Mouse (Mus musculus) heart, postnatal 0 days (tissue): ENCODE data around the gene Aldh3b1. TPM values are rescaled to one million over a fixed set of nuclear protein-coding genes. Genes with fewer than 3 reads are reported as not detected.

Experiments
- ATAC-seq: fragments of 200-750 bp; cut with Nextera tagmentation; 2 replicates; pipeline ENCODE4 v1.8.0; 2017; ENCODE audit warnings: low read depth, moderate number of reproducible peaks, moderate library complexity; ENCODE audit not compliant: insufficient read depth
- DNase-seq: peaks from one replicate; pipeline ENCODE4 v3.0.0-alpha.2; 2016; ENCODE audit warnings: low spot score
- H3K27ac ChIP-seq: fragments of 300-500 bp; sonication (generic); 2 replicates; pipeline ENCODE4 v1.5.1; 2014; ENCODE audit warnings: low read depth, mild to moderate bottlenecking
- H3K27me3 ChIP-seq: fragments of 300-500 bp; sonication (generic); 2 replicates; pipeline ENCODE4 v1.6.1; 2014; ENCODE audit warnings: low read length, mixed read lengths; ENCODE audit not compliant: control insufficient read depth, insufficient read depth
- H3K36me3 ChIP-seq: fragments of 300-500 bp; sonication (generic); replicated peaks from 2 replicates; pipeline ENCODE4 v1.6.1; 2014; ENCODE audit warnings: low read length, mixed read lengths; ENCODE audit not compliant: control insufficient read depth, insufficient read depth
- H3K4me1 ChIP-seq: fragments of 300-500 bp; sonication (generic); 2 replicates; pipeline ENCODE4 v1.6.1; 2014; ENCODE audit warnings: antibody characterized with exemption; ENCODE audit not compliant: control insufficient read depth, insufficient read depth
- H3K4me2 ChIP-seq: fragments of 300-500 bp; sonication (generic); 2 replicates; pipeline ENCODE4 v1.6.1; 2014; ENCODE audit warnings: low read depth, mild to moderate bottlenecking, low read length, moderate library complexity
- H3K4me3 ChIP-seq: fragments of 300-500 bp; sonication (generic); 2 replicates; pipeline ENCODE4 v1.5.1; 2014; ENCODE audit warnings: low read depth, low read length
- H3K9ac ChIP-seq: fragments of 300-500 bp; sonication (generic); replicated peaks from 2 replicates; pipeline ENCODE4 v1.6.1; 2014; ENCODE audit warnings: low read depth, low read length, mixed read lengths
- H3K9me3 ChIP-seq: fragments of 300-500 bp; sonication (generic); replicated peaks from 2 replicates; pipeline ENCODE4 v1.6.1; 2016; ENCODE audit warnings: low read length; ENCODE audit not compliant: control insufficient read depth
- CTCF ChIP-seq: IDR thresholded peaks from 2 replicates; pipeline ENCODE4 v1.5.1; 2016; ENCODE audit warnings: antibody characterized with exemption, control low read depth, low read depth
- EP300 ChIP-seq: IDR thresholded peaks from 2 replicates; pipeline ENCODE4 v1.6.1; 2016; ENCODE audit warnings: antibody characterized with exemption, low read depth
- WGBS: fragments of 180-500 bp; shearing (Covaris S2); extraction: QIAGEN DNeasy Blood & Tissue Kit; methylation state at CpG from one replicate; pipeline ENCODE4 v1.1.7; 2014; 5-methylcytosine and 5-hydroxymethylcytosine counted together
- polyA plus RNA-seq: library from polyadenylated mRNA; unstranded; fragments of >200 nt; fragmentation: Nextera tagmentation; extraction: Ambion mirVana; gene quantifications from 2 replicates; pipeline ENCODE4 v1.2.1, GENCODE M21; 2015
- total RNA-seq: library from RNA; depleted of rRNA; stranded (reverse); fragments of >200 nt; gene quantifications from 2 replicates; pipeline ENCODE4 v1.2.3, GENCODE M21; 2014; ENCODE audit warnings: low replicate concordance

The Aldh3b1 gene
- total and polyA plus RNA-seq, 2 experiments from 2014 or later: 1.9 to 3.2 TPM

DNA sequence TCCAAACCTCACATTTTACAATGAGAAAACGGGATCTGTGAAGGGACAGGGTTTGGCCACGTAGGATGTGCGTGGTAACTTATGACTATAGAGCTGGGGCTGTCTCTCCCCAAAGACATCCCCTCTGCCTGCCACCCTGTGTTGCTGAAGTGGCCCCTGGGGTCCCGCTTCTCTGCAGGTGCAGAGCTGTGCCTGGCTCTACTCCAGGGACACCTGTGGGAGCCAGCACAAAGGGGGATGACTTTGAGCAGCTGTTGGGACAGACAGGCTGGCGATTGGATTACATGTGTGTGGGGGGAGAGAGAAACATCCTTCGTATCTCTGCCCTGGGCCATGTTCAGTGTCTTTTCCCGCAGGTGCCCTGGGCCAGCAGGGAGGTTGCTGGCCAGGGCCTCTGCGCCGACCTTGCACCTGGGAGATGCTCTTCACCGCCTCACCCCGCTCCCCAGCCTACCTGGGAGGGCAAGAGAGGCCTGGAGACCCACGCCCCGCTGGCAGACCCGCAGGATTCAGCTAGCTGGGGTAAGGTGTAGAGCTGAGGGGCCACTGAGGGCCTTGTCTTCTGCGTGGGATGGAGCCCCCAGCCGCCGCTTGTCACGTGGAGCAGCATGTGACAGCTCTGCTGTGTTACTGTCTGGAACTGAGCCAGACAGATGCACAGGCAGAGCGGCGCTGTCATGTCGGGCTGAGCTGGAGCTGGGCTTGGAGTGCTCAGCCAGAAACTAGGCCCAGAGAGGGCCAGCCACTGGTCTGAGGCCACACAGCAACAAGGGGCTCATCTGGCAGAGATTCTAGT, 852 bp upstream of the Aldh3b1 start:
- H3K36me3 ChIP-seq: no peaks in the 10 kb centered on the region
- no peaks in the 10 kb centered on the region; the same call in 1 of the 2 replicates for H3K27me3 ChIP-seq
- WGBS: 59% methylated on average over 20 of the region's 21 CpGs
- no peak overlapping the region for H3K4me3 ChIP-seq
- H3K4me1 ChIP-seq: peaks cover 20% of the 10 kb centered on the region
- ATAC-seq: no peak
- no peak for DNase-seq
- TF ChIP-seq EP300 (no peak), CTCF (no peak)
- peak overlapping the region; percentile 76 for H3K27ac ChIP-seq
- H3K4me2 ChIP-seq: no peak overlapping the region
- no peak overlapping the region for H3K9ac ChIP-seq
- H3K9me3 ChIP-seq: no peaks in the 10 kb centered on the region

DNA sequence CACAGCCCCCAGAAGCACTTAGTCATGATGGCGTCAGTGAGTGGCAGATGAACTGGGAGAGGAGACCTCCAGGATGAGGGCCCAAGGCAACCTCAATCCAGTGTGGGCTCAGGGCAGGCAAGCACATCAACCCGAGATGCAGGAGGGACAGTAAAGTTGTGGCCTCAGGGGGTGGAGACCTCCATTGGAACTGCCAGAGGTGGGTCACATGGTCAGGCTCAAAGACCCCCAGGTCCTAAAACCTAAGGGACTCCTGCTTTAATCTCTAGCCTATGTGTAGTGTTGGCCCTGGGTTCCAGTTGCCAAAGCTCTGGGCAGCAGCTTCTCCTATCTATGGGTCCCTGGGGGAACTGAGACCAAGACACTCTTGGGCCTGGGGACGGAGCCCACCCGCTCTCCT, 829 bp downstream of the Aldh3b1 start:
- Histone ChIP-seq H3K4me3 (no peak overlapping the region), H3K36me3 (no peaks in the 10 kb centered on the region), H3K9ac (no peak overlapping the region), H3K27ac (peak overlapping the region; percentile 76), H3K4me2 (no peak overlapping the region), H3K27me3 (no peaks in the 10 kb centered on the region; the same call in 1 of the 2 replicates), H3K9me3 (no peaks in the 10 kb centered on the region), H3K4me1 (peaks cover 25% of the 10 kb centered on the region; the same call in 1 of the 2 replicates)
- TF ChIP-seq CTCF: no peak
- no peak for TF ChIP-seq EP300
- ATAC-seq (no peak), DNase-seq (no peak)
- WGBS: 72% methylated on average over 4 of the region's 4 CpGs

DNA sequence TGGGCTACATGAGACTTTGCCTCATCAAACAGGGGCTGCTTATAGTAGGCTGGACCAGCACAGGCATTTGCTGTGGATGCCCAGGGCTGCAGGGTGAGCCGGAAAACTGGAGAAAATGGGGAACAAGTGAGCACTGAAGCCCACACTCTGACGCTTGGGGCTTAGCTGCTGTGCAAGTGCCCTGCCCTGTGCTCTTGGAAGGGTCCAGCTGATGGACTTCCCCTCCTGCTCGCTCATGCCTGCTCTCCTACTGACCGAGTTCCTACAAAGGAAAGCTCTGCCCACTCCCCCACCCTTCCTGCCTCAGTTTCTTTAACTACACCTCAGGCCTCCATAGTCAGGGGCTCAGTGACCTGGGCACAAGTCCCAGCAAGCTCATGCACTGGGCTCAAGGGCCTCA, 1.6 kb downstream of the Aldh3b1 start:
- TF ChIP-seq EP300: no peak
- TF ChIP-seq CTCF: no peak
- DNase-seq: no peak
- 89% methylated on average over 4 of the region's 4 CpGs for WGBS

DNA sequence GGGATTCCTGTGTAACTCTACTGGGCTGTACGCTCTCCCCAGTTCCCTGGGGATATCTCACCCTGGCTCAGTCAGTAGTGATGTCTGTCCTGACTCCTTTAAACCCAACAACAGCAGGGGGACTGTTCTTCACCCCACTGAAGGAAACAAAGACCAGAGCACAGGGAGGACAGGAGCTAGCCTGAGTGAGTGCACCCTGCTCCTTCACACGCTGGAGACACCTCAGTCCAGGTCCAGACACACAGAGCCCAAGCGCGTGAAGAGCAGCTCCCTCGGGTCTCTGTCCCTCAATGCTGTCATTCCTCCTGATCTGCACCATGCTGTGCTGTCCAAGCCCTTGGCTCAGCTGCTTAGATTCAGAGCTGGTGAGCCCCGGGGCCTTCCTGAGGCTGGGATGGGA, 2.9 kb downstream of the Aldh3b1 start:
- Histone ChIP-seq H3K9me3 (no peaks in the 10 kb centered on the region), H3K9ac (no peak overlapping the region), H3K36me3 (no peaks in the 10 kb centered on the region), H3K4me3 (no peak overlapping the region), H3K4me1 (peaks cover 29% of the 10 kb centered on the region; the same call in 1 of the 2 replicates), H3K27ac (no peak overlapping the region), H3K27me3 (no peaks in the 10 kb centered on the region; the same call in 1 of the 2 replicates), H3K4me2 (no peak overlapping the region)
- 53% methylated on average over 6 of the region's 6 CpGs for WGBS
- no peak for TF ChIP-seq CTCF
- TF ChIP-seq EP300: no peak
- ATAC-seq (no peak), DNase-seq (no peak)

More for the DNA sequence above, 1.6 kb downstream of the Aldh3b1 start:
- Histone ChIP-seq H3K4me2 (no peak overlapping the region), H3K4me1 (peaks cover 29% of the 10 kb centered on the region; the same call in 1 of the 2 replicates), H3K9ac (no peak overlapping the region), H3K36me3 (no peaks in the 10 kb centered on the region), H3K27ac (no peak overlapping the region), H3K4me3 (no peak overlapping the region), H3K9me3 (no peaks in the 10 kb centered on the region), H3K27me3 (no peaks in the 10 kb centered on the region; the same call in 1 of the 2 replicates)
- no peak for ATAC-seq

DNA sequence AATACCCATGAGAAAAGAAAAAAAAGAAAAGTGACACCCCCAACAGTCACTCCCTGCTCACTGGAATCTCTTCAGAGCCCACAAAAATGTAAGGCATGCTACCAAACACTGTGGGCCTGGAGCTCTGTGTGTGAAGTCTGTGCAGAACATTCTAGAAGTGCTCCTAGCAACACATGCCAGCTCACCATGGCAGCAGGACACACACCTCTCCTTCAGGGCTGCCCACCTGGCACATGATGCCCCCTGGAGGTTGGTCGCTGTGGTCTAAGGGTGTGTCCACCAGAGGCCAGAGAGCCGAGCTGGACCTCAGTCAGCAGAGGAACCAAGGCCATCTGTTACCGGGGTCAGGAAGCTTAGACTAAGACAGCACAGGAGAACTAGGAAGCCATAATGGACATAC, 3.3 kb downstream of the Aldh3b1 start:
- DNase-seq: no peak
- Histone ChIP-seq H3K4me1 (peaks cover 29% of the 10 kb centered on the region; the same call in 1 of the 2 replicates), H3K9ac (no peak overlapping the region), H3K27me3 (no peaks in the 10 kb centered on the region; the same call in 1 of the 2 replicates), H3K9me3 (no peaks in the 10 kb centered on the region), H3K4me3 (no peak overlapping the region), H3K36me3 (no peaks in the 10 kb centered on the region), H3K27ac (no peak overlapping the region), H3K4me2 (no peak overlapping the region)
- TF ChIP-seq CTCF (no peak), EP300 (no peak)
- ATAC-seq: no peak
- WGBS: 41% methylated on average over 3 of the region's 3 CpGs

DNA sequence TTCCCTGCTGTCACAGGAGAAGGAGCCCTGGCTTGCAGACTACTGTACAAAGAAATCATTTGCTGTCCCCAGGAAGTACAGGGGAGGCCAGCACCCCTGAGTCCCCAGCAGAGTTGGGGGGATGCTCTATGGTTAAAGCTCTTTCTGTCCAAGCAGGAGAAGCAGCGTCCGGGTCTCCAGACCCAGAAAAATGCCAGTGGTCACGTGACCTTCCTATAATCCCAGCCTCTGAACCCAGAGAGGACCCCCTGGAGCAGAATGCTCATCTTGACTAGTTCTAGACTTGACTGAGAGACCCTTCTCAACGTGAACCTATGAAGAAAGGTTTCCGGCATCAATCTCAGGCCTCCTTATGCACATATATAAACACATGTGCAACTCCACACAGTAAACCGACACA, 3.7 kb downstream of the Aldh3b1 start:
- H3K36me3 ChIP-seq: no peaks in the 10 kb centered on the region
- H3K4me1 ChIP-seq: peaks cover 29% of the 10 kb centered on the region; the same call in 1 of the 2 replicates
- TF ChIP-seq CTCF: no peak
- TF ChIP-seq EP300: no peak
- no peaks in the 10 kb centered on the region for H3K9me3 ChIP-seq
- no peaks in the 10 kb centered on the region; the same call in 1 of the 2 replicates for H3K27me3 ChIP-seq
- no peak overlapping the region for H3K4me2 ChIP-seq
- H3K4me3 ChIP-seq: no peak overlapping the region
- no peak overlapping the region for H3K27ac ChIP-seq
- 79% methylated on average over 6 of the region's 6 CpGs for WGBS
- no peak overlapping the region for H3K9ac ChIP-seq
- DNase-seq (no peak), ATAC-seq (no peak)
